Mouse (Mus musculus): ENCODE data around the gene Tmem211.
A peak's percentile ranks its signal among the peaks of the same experiment; 100 is the strongest.

The Tmem211 gene

DNA sequence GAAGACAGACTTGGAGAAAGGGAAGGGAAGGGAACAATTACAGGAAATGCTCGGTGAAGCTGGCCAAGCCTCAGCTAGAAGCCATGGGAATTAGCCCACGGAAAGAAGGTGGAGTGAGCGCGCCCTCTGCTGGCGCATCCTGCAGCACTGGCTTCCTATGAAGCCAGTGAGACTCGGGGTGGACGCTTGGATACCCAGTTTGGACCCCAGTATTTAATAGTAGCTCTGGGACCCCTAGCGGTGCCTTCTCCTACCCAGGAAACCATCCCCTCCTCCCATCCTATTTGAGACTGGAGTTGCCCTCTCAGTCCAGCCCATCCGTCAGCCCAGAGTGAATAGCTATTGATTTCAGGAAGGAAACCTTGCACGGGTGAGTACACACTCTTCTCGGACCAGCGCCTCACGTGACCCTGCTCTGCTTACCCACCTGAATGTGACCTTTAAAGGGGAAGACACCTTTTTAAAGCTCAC lies at the start of gene Tmem211:
Gene Tmem211 (plus strand): TSS at position 278 of the 471 bp plus-strand sequence.
- peak; percentile 76 to 94 for DNase-seq (ENCODE audit: low spot score in 2 of 2)

DNA sequence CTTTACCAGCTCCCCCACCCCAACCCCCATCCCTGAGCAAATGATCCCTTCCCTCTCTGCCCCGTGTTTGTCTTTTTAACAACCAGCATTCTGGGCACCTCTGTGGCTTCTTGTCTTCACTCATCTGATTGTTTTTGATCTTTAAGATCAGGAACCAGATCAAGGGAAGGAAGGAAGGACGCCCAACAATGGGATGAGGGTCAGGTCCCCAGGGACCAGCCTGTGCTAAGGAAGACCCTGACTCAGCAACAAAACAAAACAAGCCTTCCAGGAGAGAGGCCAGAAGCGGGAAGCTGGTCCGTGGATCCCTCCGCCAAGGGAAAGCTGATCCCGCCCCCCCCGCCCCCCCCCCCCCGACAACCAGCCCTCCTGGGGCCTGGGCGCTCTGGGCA lies 47.3 kb upstream of the Tmem211 start:
- DNase-seq (ENCODE audit: low spot score in 2 of 2) = no peak

DNA sequence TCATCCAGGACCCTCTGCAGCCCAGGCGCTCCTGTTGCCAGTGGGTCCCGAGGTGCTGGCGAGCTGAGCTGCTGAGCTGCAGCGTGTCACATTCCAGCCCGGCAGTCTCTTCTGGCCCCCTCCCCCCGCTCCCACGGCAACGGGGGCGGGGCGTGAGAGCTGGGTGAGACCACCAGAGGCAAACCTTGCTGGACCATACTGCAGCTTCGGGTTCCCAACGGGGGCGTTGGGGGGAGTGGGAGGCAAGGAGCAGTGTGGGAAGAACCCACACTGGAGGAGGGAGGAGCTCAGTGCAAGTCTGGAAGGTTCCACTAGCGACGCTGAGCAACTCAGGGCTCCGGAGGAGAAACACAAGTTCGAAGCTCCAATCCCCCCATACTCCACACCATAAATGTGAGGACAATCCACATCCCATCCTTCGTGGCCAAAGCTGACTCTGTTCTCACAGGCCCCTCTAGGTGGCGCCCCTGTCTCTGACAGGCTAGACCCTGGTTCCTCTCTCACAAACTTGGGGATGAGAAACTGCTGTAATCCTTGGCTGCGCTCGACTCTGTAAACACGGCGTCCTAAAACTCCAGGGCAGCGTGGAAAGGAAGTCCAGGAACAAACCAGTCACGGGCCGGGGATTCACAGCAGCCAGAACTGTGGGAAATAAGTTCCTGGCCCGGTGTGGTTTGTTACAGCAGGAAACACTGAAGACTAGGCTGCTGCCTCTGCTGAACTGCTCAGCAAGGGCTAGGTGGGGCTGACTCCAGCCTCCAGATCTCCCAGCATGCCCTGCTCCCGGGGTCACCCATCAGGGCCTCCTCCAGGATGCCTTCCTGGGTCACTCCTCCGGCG lies 46.6 kb upstream of the Tmem211 start:
- peak; percentile 77 to 93 for DNase-seq (ENCODE audit: low spot score in 2 of 2)

DNA sequence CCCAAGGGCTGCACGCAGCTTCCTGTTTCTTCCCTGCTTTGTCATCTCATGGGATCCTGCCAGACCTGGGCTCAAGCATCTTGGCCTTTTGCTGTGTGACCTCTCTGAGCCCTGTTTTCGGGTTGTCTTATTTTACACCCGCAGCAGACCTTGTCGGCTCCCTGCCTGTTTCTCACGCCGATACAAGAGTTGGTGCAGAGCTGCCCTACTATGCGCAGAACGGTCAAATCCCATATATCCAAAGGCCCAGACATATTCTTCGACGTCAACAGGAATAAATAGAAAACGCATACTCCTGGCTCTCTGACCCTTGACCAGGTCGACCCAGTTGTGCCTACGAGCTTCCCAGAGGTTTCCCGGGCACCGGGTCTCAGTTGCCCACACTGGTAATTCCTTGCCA lies 46.0 kb upstream of the Tmem211 start:
- DNase-seq (ENCODE audit: low spot score in 2 of 2) = no peak

DNA sequence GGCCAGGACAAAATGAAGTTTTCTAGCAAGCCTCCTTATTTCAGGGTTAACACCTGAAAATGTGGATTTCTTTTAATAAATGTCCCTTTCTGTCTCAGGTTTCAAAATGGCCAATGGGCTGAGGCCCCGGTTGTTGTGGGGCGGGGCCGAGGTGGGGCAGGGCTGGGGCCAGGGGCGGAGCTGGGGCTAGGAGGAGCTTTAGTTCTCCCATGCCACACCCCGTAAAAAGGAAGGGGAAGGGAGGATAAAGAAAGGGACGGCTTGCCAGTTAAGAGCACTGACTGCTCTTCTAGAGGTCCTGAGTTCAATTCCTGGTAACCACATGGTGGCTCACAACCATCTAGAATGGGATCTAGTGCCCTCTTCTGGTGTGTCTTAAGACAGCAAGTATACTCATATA lies 45.3 kb upstream of the Tmem211 start:
- no peak for DNase-seq (ENCODE audit: low spot score in 2 of 2)

DNA sequence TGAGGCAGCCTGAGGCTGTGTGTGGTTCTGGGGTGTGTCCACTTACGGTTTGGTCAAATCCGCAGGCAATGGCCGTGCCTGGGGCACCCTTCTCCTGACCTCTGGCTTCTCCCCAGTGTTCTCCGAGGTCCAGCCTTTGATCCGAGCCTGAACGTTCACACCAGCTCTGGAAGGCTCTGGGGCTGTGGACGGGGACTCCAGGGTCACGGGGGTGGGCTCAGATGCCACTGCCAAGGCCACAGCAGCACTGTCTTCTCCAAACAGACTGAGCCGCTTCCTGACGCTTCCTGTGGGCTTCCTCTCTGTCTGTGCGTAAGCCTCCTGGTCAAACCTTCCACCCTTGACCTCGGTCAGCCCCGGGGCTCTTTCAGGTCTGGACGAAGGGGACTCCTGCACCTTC lies 36.2 kb upstream of the Tmem211 start:
- DNase-seq (ENCODE audit: low spot score in 2 of 2) = no peak

DNA sequence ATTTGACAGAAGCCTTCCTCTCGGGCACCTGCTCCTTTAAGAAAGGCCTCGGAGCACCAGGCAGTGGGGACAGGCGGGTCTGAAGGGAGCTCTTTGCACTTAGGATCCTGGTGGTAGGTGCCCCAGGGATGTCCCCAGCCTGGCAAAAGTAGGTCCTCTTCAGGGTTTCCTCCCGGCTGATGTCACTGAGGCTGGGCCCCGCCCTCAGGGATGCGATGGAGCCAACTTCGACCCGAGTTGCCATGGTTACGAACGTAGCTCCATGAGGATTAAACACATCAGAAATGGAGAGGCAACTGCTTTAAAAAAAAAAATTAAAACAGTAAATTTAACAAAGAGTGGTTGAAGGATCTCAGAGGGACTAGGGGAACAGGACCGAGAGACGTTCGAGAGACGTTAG lies 34.8 kb upstream of the Tmem211 start:
- no peak for DNase-seq (ENCODE audit: low spot score in 2 of 2)

DNA sequence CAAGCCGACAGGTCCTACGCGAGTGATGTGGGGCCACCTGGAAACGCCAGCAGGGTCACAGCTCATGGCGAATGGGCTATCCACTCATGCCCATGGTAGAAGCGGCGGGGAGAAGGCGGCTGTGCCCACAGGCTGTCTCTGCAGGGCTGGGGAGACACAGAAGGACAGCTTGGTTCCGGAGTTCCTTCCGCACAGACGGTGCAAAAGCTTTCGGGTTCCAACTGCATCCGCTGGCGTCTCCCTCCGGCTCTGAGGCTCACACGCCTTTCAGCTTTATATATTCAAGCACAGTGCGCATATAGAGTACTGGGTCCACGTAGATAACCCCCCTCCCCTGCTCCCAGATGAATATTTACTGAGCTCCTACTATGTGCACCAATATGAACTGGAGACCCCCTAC lies 32.9 kb upstream of the Tmem211 start:
- DNase-seq (ENCODE audit: low spot score in 2 of 2) = no peak

DNA sequence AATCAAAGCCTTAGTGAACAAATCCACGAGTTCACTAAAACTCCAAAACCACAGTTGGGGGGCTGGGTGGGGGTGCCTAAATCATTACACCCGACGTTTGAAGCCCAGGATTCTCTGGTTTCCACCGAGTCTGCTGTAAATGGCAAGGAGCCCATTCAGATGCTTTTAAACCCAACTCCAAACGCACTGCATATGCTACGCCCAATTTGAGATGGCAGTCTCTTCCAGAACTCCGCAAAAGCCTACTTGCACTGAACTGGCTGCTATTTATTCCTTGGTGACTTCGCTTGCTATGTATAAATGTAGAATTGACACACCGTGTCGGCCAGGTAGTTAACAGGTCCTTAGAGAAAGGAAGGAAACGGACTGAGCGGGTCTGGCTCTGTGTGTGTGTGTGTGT lies 31.3 kb upstream of the Tmem211 start:
- DNase-seq (ENCODE audit: low spot score in 2 of 2) = no peak

DNA sequence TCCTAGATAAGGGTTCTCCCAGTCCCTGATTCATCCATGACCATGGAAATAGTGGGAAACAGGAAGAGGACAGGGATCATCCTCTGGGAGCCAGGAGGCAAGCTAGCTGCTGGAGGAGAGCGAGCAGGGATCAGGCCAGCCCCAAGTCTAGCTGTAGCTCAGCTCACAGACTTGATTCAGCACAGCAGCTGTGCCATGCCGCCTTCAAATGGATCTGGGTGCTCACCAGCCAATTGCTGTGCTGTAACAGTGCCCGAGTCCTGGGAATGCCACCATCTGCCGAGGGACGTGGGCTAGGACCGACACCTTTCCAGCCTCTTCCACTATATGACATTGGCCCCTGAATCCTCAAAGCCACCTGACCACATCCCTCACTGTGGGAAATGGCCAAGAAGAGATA lies 30.8 kb upstream of the Tmem211 start:
- no peak for DNase-seq (ENCODE audit: low spot score in 2 of 2)

DNA sequence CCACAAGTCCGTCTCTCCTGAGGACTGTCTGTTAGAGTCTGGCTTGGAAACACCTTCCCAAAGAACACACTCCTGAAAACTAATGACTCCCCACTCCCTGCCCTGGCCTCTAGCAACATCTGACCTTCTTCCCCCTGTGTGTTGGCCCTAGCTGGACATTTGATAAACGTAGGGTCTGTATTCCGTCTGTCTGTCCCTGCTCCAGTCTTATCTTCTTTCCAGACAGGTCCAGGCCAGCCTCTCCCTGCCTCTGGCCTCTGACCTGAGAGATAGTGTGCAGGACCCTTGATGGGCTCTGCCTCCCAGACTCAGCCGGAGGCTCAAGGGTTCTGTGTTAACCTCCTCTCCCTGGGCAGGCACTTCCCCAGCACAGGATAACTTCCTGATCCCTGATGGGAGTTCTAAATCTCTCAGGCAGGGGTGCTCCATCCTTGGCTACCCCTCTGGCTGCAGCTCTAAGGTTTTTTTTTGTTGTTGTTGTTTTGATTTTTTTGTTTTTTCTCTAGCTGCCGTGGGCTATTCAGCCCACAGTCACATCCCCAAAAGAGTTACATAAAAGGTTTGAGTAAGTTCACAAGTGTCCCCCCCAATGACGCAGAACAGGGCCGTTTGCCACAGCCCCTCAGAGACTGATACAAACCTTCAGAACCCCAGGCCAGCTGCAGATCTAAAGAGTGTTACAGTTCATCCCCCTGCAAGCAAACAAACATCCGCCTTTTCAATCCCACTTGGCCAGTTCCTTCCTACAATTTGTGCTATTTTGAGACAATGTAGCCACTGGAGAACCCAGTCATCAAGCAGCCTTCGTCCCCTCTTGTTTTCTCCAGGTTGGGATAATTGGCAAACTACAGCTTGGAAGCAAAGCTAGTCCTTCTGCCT lies 29.6 kb upstream of the Tmem211 start:
- DNase-seq (ENCODE audit: low spot score in 2 of 2) = no peak

DNA sequence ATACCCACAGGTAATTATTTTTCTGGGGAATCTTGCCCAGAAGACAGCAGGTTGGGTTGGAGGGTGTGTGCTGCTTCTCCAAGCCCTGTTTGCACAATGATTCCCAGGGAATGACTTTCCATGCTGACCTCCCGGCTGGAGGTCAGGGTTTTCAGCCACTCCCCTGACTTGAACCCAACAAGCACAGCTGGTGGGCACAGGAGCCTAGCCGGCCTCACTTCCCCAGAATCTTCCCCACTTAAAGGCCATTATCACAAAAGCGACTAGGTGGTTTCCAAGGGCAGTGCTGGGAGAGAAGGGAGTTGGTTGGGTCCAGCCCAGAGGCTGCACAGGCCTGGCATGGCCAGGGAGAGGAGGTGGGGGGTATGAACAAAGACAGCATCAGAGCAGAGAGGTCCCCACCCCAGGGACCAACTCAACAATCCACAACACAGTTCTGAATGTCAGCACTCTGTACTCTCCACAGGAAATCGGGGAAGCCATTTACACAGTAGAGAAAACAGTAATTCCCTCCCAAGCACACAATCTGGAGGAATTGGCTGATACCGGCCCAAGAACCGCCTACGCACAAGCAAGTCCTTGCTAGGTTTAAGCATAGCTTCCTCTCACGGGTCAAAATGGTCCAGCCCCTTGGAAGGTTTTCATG lies 27.5 kb upstream of the Tmem211 start:
- DNase-seq (ENCODE audit: low spot score in 2 of 2) = no peak

DNA sequence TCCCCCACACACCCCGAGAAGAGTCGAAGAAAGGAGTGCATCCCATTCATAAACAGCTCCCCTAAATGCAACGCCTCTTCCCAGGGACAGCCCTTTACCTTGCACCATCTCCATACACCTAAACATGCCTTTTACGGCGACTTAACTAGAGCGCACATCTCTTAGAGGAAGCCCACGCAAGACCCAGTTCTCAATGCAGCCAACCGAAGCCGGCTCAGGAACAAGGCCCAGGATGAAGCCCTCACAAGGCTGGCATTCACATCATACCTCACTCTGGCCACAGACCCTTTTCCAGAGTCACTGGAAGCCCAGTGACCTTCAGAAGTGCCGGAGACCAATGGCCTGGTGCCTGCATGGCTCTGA lies 27.0 kb upstream of the Tmem211 start:
- DNase-seq (ENCODE audit: low spot score in 2 of 2) = no peak

DNA sequence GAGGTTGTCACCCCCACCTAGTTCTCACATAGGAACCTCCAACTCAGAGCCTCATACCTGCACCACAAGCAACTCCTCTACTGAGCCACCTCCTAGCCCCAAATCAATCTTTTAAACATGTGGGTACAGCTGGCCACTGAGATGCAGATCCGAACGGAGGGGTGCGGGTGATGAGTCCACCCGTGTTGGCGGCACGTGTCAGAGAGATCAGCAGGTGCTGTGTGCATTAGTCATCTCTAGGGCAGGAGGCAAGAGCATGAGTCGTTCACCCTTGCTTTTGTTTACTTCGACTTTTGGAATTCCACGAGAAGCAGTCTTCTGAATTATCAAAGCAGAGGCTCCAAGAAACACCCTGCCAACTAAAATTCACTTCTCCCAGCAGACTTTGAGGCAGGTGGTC lies 22.5 kb upstream of the Tmem211 start:
- no peak for DNase-seq (ENCODE audit: low spot score in 2 of 2)

DNA sequence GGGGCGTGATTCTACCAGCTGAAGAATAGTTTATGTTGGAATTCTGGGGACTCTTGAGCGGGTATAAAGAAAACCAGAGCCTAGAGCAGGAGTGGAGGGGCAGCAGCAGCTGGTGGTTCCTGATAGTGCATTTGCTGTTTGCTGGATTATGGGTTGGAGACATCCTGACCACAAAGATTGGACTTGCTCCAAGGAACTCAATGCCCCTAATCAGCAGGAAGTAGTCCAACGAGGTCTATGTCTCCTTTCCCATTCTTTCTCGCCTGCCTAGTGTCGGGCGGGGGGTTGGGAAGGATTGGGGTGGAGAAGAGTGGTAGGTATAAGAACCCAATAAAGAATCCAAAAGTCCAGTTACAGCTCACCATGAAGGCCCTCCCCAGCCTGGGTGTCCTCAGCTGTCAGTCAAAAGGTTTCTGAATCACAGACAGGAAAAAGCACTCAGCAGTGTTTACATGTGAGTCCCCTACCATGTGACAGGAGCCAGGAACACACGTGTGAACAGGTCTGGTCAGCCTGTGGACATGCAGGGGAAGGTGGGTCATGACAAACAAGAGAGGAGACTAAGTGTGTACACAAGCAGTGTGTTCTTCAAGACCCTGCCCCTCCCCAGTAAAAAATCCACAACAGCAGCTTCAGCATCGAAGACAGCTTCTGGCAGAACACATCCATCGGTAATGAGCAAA lies 19.9 kb upstream of the Tmem211 start:
- no peak for DNase-seq (ENCODE audit: low spot score in 2 of 2)

DNA sequence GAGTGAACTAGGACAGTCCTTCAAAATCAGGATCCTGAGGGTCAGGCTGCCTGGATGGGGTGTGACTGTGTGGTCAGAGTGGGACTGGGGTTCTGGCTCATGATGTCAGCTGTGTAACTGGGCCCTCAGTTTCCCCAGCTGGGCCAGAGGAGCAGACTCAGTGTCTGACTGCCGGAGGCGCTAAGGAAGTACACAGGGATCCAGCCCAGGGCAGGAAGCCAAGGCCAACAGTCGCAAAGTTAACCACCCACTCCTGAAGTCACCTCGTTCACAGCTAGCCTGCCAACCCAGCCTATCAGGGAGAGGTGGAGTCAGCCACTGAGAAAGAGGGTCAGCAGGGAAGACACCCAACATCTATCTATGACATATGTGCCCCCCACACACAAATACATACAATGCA lies 18.7 kb upstream of the Tmem211 start:
- no peak for DNase-seq (ENCODE audit: low spot score in 2 of 2)

DNA sequence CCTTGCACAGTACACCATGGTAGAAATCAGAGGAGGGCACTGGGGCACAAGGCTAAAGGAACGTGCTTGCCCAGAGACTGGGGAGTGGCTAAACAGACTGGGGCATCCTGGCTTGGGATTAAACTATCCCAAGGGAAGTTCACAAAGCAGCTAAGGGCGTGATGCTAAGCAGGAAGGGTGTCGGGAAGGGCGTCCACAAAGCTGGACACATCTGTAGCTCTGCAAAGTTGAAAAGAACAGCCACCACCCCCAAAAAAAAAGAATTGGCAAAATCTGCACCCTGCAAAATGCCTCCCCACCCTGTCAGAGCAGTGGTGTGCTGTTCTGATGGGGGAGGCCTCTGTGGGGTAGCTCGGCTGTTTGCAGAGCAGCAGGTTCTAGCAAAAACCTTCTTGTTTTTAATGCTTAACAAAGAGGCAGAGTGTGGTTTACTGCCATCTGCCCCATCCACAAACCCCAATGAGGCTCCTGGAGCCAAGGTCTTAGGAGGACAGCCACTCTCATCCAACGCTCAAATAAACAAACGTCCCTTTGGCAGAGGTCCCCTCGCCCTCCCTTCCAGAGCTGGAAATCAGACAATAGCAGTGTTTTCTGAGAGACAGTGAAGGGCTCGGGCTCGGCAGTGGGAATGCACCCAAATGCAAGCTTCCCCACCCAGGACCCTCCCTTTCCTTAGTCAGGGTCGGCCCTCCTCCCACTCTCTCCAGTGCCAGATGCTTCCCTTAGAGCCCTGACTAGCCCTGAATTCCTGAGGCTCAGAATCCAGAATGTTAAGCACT lies 17.9 kb upstream of the Tmem211 start:
- DNase-seq (ENCODE audit: low spot score in 2 of 2) = peak in 1 of 2 experiments; percentile 57

DNA sequence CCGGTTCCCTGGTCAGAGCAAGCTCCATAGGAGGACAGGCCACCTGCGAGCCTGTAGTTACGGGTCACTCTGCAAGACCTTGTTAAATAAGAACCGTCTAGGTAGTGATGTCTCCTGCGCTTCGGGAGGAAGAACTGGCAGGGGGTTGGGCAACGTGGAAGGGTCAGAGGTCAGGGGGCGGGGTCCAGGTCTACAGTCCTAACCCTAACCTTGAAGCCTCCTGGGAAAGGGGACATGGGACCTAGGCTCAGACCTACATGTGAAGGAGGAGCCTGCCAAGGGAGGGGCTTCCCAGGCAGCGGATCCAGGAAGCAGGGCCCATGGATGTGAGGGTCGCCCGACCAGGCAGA lies 17.3 kb upstream of the Tmem211 start:
- DNase-seq (ENCODE audit: low spot score in 2 of 2) = no peak

DNA sequence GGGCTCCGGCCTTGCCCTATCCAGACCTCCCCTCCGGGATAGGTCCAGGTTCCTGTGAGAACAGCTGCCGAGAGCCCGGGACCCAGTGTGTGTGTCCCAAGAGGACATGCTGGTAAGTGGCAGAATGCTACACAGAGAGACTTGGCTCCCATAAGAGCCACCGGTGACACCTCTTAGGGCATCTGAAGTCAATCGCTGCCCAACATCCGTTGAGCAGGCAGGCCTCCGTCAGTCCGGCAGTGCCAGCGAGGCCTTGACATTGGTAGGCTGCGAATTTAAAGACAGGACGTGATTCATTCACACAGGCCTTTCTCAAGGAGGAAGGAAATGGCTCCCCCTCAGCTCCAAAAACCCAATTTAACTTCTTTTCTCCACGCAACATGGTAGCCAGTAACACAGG lies 16.8 kb upstream of the Tmem211 start:
- no peak for DNase-seq (ENCODE audit: low spot score in 2 of 2)

DNA sequence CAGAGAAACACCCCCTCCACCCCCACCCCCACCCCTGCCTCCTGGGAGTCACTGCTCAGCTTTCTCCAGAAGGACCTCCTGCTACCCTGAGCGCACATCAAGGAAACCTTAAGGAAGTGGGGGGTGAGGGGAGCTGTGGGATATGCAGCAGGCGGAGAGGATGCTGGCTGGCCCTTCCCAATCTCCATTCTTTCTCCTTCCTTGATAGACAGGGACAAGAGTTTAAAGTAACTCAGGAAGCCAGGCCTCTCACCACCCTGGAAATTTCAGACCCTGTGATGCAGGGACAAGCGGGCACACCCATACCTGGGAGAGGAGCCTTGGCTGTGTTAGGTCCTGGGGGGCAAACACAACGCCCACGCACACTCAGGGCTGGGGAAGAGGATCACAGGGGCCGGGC lies 16.4 kb upstream of the Tmem211 start:
- DNase-seq (ENCODE audit: low spot score in 2 of 2) = no peak

DNA sequence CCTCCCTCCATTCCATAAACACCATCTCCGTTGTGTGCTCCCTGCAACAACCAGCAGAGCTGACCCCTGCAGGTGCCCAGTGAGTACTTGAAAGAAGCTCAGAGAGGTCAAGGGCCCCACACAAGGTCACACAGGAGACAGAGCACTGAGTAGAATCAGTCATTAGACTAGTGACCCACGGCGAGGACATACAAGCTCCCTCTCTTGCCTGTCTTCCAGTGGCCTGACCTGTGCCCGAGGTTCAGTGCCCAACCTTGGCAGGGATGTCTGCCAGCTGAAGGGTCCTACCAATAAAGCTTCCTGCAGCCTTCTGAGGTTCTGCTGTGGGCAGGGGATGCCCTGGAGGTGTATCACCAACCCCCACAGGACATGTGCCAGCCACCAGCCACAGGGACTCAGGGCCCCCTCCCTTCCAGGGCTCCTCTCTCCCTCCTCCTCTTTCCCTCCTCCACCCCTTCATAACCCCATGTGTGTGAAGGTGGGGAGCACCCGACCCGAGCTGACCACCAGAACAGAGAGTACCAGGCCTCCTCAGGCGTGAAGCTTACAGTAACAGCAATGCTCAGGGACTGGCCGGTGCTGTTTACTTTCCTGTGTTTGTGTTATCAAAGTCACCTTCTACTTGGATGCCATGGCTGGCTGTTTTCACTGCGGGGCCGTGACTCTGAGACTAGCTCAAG lies 14.4 kb upstream of the Tmem211 start:
- no peak for DNase-seq (ENCODE audit: low spot score in 2 of 2)
